Mouse (Mus musculus): Measurements from ENCODE around the gene Kif5c. TPM values are rescaled to one million over a fixed set of nuclear protein-coding genes. Genes with fewer than 3 reads are reported as not detected.
A peak's percentile ranks its signal among the peaks of the same experiment; 100 is the strongest.

Gene Kif5c
- polyA plus RNA-seq, 2 experiments: 4.5 to 5.3 TPM

DNA sequence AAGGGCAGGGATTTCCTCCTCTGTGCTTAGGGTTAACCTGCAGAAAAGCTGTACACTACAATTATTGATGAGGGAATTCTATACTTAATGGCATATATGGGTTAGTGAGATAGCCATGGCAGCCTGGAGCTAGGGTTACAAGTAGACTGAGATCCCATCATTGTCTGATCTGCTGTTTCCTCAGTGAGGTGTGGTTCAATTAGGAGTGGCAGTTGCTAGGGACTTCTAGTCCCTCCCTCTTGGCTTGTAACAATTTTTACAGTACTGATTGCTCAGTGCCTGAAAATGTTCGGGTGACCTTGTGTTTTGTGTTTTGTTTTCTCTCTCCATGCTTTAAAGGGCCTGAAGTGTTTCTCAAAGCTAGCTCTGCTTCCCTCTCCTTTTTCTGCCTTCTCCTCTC is 2.1 kb downstream of the Kif5c start:
- peak overlapping the region; percentile 89; the same call in 1 of the 2 replicates for H3K4me2 ChIP-seq (replicated peaks; ENCODE audit: low read depth, low read length, severe bottlenecking)
- 45% methylated on average over 1 of the region's 1 CpGs for WGBS

DNA sequence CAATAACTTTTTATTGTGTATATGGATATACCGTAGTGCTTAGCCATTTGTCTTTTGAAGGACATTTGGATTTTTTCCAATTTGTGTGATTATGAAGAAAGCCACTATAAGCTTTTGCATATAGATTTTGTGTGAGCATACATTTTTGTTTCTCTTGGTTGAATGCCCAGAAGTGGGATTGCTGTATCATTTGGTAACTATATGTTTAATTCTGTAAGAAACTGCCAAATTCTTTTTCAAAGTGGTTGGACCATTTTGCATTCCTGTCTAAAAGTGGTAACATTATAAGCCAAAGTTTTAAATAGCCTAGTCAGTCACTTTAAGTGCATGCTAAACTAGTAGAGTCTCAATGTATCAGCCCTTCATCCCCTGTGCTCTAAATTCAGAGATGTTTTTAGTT is 6.5 kb downstream of the Kif5c start:
- Histone ChIP-seq H3K27ac (replicated peaks; ENCODE audit: low read depth, low read length) (no peak overlapping the region), H3K4me2 (replicated peaks; ENCODE audit: low read depth, low read length, severe bottlenecking) (no peak overlapping the region), H3K9ac (ENCODE audit: low read depth, low read length, severe bottlenecking) (no peak overlapping the region), H3K9me3 (ENCODE audit: control insufficient read depth, low read length) (no peaks in the 10 kb centered on the region), H3K4me1 (ENCODE audit: control insufficient read depth, insufficient read depth, low read length) (peaks cover 8% of the 10 kb centered on the region), H3K27me3 (ENCODE audit: control insufficient read depth, insufficient read depth, low read length) (no peaks in the 10 kb centered on the region), H3K4me3 (replicated peaks; ENCODE audit: low read length) (no peak overlapping the region), H3K36me3 (ENCODE audit: control insufficient read depth, insufficient read depth, low read length) (no peaks in the 10 kb centered on the region)
- WGBS: 80% methylated on average over 1 of the region's 1 CpGs
- TF ChIP-seq POLR2A (IDR thresholded peaks at IDR 0.05; ENCODE audit: borderline replicate concordance, extremely low read depth, insufficient read depth, insufficient read length): no peak
- DNase-seq (ENCODE audit: low spot score) (peak; percentile 71), ATAC-seq (ENCODE audit: low FRiP score, low read depth) (no peak)

More for the DNA sequence above, 2.1 kb downstream of the Kif5c start:
- no peak overlapping the region for H3K4me3 ChIP-seq (replicated peaks; ENCODE audit: low read length)
- TF ChIP-seq POLR2A (IDR thresholded peaks at IDR 0.05; ENCODE audit: borderline replicate concordance, extremely low read depth, insufficient read depth, insufficient read length): no peak
- peaks cover 10% of the 10 kb centered on the region for H3K4me1 ChIP-seq (ENCODE audit: control insufficient read depth, insufficient read depth, low read length)
- ATAC-seq (ENCODE audit: low FRiP score, low read depth) (no peak), DNase-seq (ENCODE audit: low spot score) (no peak)
- H3K9me3 ChIP-seq (ENCODE audit: control insufficient read depth, low read length): no peaks in the 10 kb centered on the region
- no peaks in the 10 kb centered on the region for H3K36me3 ChIP-seq (ENCODE audit: control insufficient read depth, insufficient read depth, low read length)
- no peak overlapping the region for H3K9ac ChIP-seq (ENCODE audit: low read depth, low read length, severe bottlenecking)
- H3K27ac ChIP-seq (replicated peaks; ENCODE audit: low read depth, low read length): no peak overlapping the region
- no peaks in the 10 kb centered on the region for H3K27me3 ChIP-seq (ENCODE audit: control insufficient read depth, insufficient read depth, low read length)

DNA sequence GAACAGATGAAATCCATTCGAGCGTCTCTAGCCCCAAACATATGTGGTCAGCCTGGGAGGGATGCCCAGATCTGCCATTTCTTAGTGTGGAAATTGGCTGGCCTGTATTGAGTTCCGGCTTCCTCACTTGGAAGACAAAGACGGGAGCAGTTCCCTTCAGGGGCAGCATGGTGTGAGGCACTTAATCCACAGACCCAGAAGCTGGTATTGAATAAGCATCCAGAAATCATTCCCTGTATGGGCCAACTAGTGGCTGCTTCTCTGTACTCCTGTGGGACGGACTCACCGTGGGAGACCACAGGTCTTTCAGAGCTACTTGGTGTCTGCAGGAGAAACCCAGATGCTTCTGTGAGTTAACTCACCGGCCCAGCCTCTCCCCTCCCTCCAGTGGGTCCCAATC is 8.5 kb downstream of the Kif5c start:
- H3K4me3 ChIP-seq (replicated peaks; ENCODE audit: low read length): no peak overlapping the region
- H3K27me3 ChIP-seq (ENCODE audit: control insufficient read depth, insufficient read depth, low read length): no peaks in the 10 kb centered on the region
- H3K27ac ChIP-seq (replicated peaks; ENCODE audit: low read depth, low read length): no peak overlapping the region
- 56% methylated on average over 7 of the region's 7 CpGs for WGBS
- no peak for TF ChIP-seq POLR2A (IDR thresholded peaks at IDR 0.05; ENCODE audit: borderline replicate concordance, extremely low read depth, insufficient read depth, insufficient read length)
- H3K4me1 ChIP-seq (ENCODE audit: control insufficient read depth, insufficient read depth, low read length): 0 out of 2 replicates have a peak, but pooled peaks cover 4% of the 10 kb centered on the region
- DNase-seq (ENCODE audit: low spot score) (no peak), ATAC-seq (ENCODE audit: low FRiP score, low read depth) (no peak)
- H3K4me2 ChIP-seq (replicated peaks; ENCODE audit: low read depth, low read length, severe bottlenecking): no peak overlapping the region
- H3K9ac ChIP-seq (ENCODE audit: low read depth, low read length, severe bottlenecking): no peak overlapping the region
- H3K9me3 ChIP-seq (ENCODE audit: control insufficient read depth, low read length): no peaks in the 10 kb centered on the region
- H3K36me3 ChIP-seq (ENCODE audit: control insufficient read depth, insufficient read depth, low read length): no peaks in the 10 kb centered on the region

DNA sequence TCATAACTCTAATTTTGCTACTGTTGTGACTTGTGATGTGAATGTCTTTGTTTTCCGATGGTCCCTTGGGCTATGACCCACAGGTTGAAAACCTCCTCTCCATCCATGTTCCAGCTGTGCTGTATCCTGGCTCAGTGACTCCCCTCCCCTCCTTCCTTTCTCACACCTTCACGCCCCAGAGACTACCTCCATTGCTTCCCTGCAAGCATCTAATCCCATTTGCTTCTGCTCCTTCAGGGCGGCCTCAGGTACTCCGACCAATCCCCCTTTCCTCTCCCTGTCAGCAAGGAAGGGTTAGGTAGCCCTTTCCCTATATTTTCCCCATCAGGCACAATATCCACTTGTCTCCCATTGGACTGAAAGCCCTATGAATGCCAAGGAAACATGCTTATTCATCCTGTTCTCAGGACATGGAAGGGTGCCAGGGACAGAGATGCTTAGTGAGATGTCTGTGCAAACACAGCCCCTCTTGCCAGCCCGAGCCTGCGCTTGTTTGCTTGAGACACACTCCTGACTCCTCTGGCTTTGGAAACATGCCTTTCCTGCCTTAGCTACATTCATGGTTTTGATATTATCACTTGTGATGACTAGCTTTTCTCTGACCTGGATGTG is 9.1 kb downstream of the Kif5c start:
- no peaks in the 10 kb centered on the region for H3K9me3 ChIP-seq (ENCODE audit: control insufficient read depth, low read length)
- H3K27me3 ChIP-seq (ENCODE audit: control insufficient read depth, insufficient read depth, low read length): no peaks in the 10 kb centered on the region
- H3K4me1 ChIP-seq (ENCODE audit: control insufficient read depth, insufficient read depth, low read length): 0 out of 2 replicates have a peak, but pooled peaks cover 4% of the 10 kb centered on the region
- no peak overlapping the region for H3K4me3 ChIP-seq (replicated peaks; ENCODE audit: low read length)
- no peak for TF ChIP-seq POLR2A (IDR thresholded peaks at IDR 0.05; ENCODE audit: borderline replicate concordance, extremely low read depth, insufficient read depth, insufficient read length)
- H3K9ac ChIP-seq (ENCODE audit: low read depth, low read length, severe bottlenecking): no peak overlapping the region
- WGBS: 73% methylated on average over 6 of the region's 6 CpGs
- DNase-seq (ENCODE audit: low spot score) (no peak), ATAC-seq (ENCODE audit: low FRiP score, low read depth) (no peak)
- H3K27ac ChIP-seq (replicated peaks; ENCODE audit: low read depth, low read length): no peak overlapping the region
- H3K4me2 ChIP-seq (replicated peaks; ENCODE audit: low read depth, low read length, severe bottlenecking): no peak overlapping the region
- no peaks in the 10 kb centered on the region for H3K36me3 ChIP-seq (ENCODE audit: control insufficient read depth, insufficient read depth, low read length)

DNA sequence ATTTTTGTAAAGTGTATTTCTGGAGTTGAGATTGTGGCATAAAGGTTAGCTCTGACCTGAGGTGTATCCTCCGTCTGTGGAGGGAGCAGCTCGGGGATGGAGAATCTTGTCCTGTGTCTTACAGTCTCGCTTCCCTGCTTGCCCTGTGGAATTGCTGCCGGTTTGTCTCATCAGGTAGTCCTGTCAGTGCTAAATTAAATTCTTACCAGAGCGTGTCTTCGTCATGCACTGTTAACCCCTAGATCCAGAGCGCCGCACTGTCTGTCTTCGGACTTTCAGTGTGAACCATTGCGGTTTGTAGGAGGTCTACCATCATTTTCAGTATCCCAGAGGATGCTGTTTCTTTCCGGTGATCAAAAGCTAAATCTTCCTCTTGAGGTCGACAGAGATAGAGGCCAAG is 10.1 kb downstream of the Kif5c start:
- Histone ChIP-seq H3K9ac (ENCODE audit: low read depth, low read length, severe bottlenecking) (no peak overlapping the region), H3K36me3 (ENCODE audit: control insufficient read depth, insufficient read depth, low read length) (no peaks in the 10 kb centered on the region), H3K4me3 (replicated peaks; ENCODE audit: low read length) (no peak overlapping the region), H3K4me1 (ENCODE audit: control insufficient read depth, insufficient read depth, low read length) (0 out of 2 replicates have a peak, but pooled peaks cover 4% of the 10 kb centered on the region), H3K27me3 (ENCODE audit: control insufficient read depth, insufficient read depth, low read length) (no peaks in the 10 kb centered on the region), H3K27ac (replicated peaks; ENCODE audit: low read depth, low read length) (no peak overlapping the region), H3K9me3 (ENCODE audit: control insufficient read depth, low read length) (no peaks in the 10 kb centered on the region), H3K4me2 (replicated peaks; ENCODE audit: low read depth, low read length, severe bottlenecking) (no peak overlapping the region)
- ATAC-seq (ENCODE audit: low FRiP score, low read depth) (no peak), DNase-seq (ENCODE audit: low spot score) (no peak)
- WGBS: 91% methylated on average over 12 of the region's 12 CpGs
- no peak for TF ChIP-seq POLR2A (IDR thresholded peaks at IDR 0.05; ENCODE audit: borderline replicate concordance, extremely low read depth, insufficient read depth, insufficient read length)
